Mouse (Mus musculus): ENCODE measurements around the gene Rnf144a. TPM values are rescaled to one million over a fixed set of nuclear protein-coding genes. Genes with fewer than 3 reads are reported as not detected.
A peak's percentile ranks its signal among the peaks of the same experiment; 100 is the strongest.

Rnf144a gene
- polyA plus RNA-seq, 1 experiment from 2014 or later = 19.2 TPM

GRCm38 (mm10) chr12:26344408-26344807, 70.6 kb downstream of the Rnf144a start:
- no peaks in the 10 kb centered on the region for H3K27me3 ChIP-seq (ENCODE audit: control insufficient read depth, insufficient read depth, low read length)
- H3K4me3 ChIP-seq (replicated peaks; ENCODE audit: low read length) = no peak overlapping the region
- DNase-seq (ENCODE audit: low spot score) = no peak
- no peaks in the 10 kb centered on the region for H3K9me3 ChIP-seq (ENCODE audit: control insufficient read depth, low read length)
- H3K27ac ChIP-seq = no peak overlapping the region
- WGBS = 98% methylated on average over 5 of the region's 5 CpGs
- H3K4me1 ChIP-seq (replicated peaks; ENCODE audit: control insufficient read depth, insufficient read depth, low read length) = no peaks in the 10 kb centered on the region
- no peaks in the 10 kb centered on the region for H3K36me3 ChIP-seq (replicated peaks; ENCODE audit: control insufficient read depth, insufficient read depth)
- ATAC-seq (ENCODE audit: low FRiP score) = no peak
- H3K9ac ChIP-seq = no peak overlapping the region
- no peak overlapping the region for H3K4me2 ChIP-seq (replicated peaks)

GRCm38 (mm10) chr12:26343131-26343530, 71.9 kb downstream of the Rnf144a start:
- DNase-seq (ENCODE audit: low spot score) (no peak), ATAC-seq (ENCODE audit: low FRiP score) (no peak)
- 67% methylated on average over 2 of the region's 2 CpGs for WGBS
- H3K27ac ChIP-seq = no peak overlapping the region
- H3K4me2 ChIP-seq (replicated peaks) = no peak overlapping the region
- H3K4me3 ChIP-seq (replicated peaks; ENCODE audit: low read length) = no peak overlapping the region
- H3K27me3 ChIP-seq (ENCODE audit: control insufficient read depth, insufficient read depth, low read length) = no peaks in the 10 kb centered on the region
- H3K36me3 ChIP-seq (replicated peaks; ENCODE audit: control insufficient read depth, insufficient read depth) = peaks cover 7% of the 10 kb centered on the region; the same call in 1 of the 2 replicates
- H3K9me3 ChIP-seq (ENCODE audit: control insufficient read depth, low read length) = no peaks in the 10 kb centered on the region
- no peaks in the 10 kb centered on the region for H3K4me1 ChIP-seq (replicated peaks; ENCODE audit: control insufficient read depth, insufficient read depth, low read length)
- H3K9ac ChIP-seq = no peak overlapping the region

GRCm38 (mm10) chr12:26342663-26343062, 72.4 kb downstream of the Rnf144a start:
- Histone ChIP-seq H3K9ac (no peak overlapping the region), H3K4me2 (replicated peaks) (no peak overlapping the region), H3K27ac (no peak overlapping the region), H3K4me1 (replicated peaks; ENCODE audit: control insufficient read depth, insufficient read depth, low read length) (0 out of 2 replicates have a peak, but pooled peaks cover 2% of the 10 kb centered on the region), H3K27me3 (ENCODE audit: control insufficient read depth, insufficient read depth, low read length) (no peaks in the 10 kb centered on the region), H3K36me3 (replicated peaks; ENCODE audit: control insufficient read depth, insufficient read depth) (peaks cover 7% of the 10 kb centered on the region; the same call in 1 of the 2 replicates), H3K4me3 (replicated peaks; ENCODE audit: low read length) (no peak overlapping the region), H3K9me3 (ENCODE audit: control insufficient read depth, low read length) (no peaks in the 10 kb centered on the region)
- ATAC-seq (ENCODE audit: low FRiP score) = no peak
- WGBS = 87% methylated on average over 3 of the region's 3 CpGs
- DNase-seq (ENCODE audit: low spot score) = no peak

GRCm38 (mm10) chr12:26342086-26342485, 73.0 kb downstream of the Rnf144a start:
- DNase-seq (ENCODE audit: low spot score) (no peak), ATAC-seq (ENCODE audit: low FRiP score) (no peak)
- H3K27ac ChIP-seq = no peak overlapping the region
- H3K36me3 ChIP-seq (replicated peaks; ENCODE audit: control insufficient read depth, insufficient read depth) = peaks cover 7% of the 10 kb centered on the region; the same call in 1 of the 2 replicates
- no peak overlapping the region for H3K4me3 ChIP-seq (replicated peaks; ENCODE audit: low read length)
- no peaks in the 10 kb centered on the region for H3K27me3 ChIP-seq (ENCODE audit: control insufficient read depth, insufficient read depth, low read length)
- 71% methylated on average over 4 of the region's 4 CpGs for WGBS
- H3K4me1 ChIP-seq (replicated peaks; ENCODE audit: control insufficient read depth, insufficient read depth, low read length) = 0 out of 2 replicates have a peak, but pooled peaks cover 3% of the 10 kb centered on the region
- no peak overlapping the region for H3K9ac ChIP-seq
- H3K4me2 ChIP-seq (replicated peaks) = no peak overlapping the region
- no peaks in the 10 kb centered on the region for H3K9me3 ChIP-seq (ENCODE audit: control insufficient read depth, low read length)

- Histone ChIP-seq H3K4me2 (replicated peaks) (no peak overlapping the region), H3K27me3 (ENCODE audit: control insufficient read depth, insufficient read depth, low read length) (no peaks in the 10 kb centered on the region), H3K9me3 (ENCODE audit: control insufficient read depth, low read length) (no peaks in the 10 kb centered on the region), H3K4me3 (replicated peaks; ENCODE audit: low read length) (no peak overlapping the region), H3K4me1 (replicated peaks; ENCODE audit: control insufficient read depth, insufficient read depth, low read length) (0 out of 2 replicates have a peak, but pooled peaks cover 3% of the 10 kb centered on the region), H3K27ac (no peak overlapping the region), H3K9ac (no peak overlapping the region), H3K36me3 (replicated peaks; ENCODE audit: control insufficient read depth, insufficient read depth) (peaks cover 7% of the 10 kb centered on the region; the same call in 1 of the 2 replicates)
- no peak for ATAC-seq (ENCODE audit: low FRiP score)
- DNase-seq (ENCODE audit: low spot score) = no peak
- WGBS = 94% methylated on average over 4 of the region's 4 CpGs
These were observed 74.4 kb downstream of the Rnf144a start for GRCm38 (mm10) chr12:26340621-26341020.

GRCm38 (mm10) chr12:26339886-26340285, 75.2 kb downstream of the Rnf144a start:
- H3K4me2 ChIP-seq (replicated peaks) = no peak overlapping the region
- ATAC-seq (ENCODE audit: low FRiP score) = no peak
- no peaks in the 10 kb centered on the region for H3K27me3 ChIP-seq (ENCODE audit: control insufficient read depth, insufficient read depth, low read length)
- no peak overlapping the region for H3K9ac ChIP-seq
- H3K9me3 ChIP-seq (ENCODE audit: control insufficient read depth, low read length) = no peaks in the 10 kb centered on the region
- no peak overlapping the region for H3K27ac ChIP-seq
- H3K4me1 ChIP-seq (replicated peaks; ENCODE audit: control insufficient read depth, insufficient read depth, low read length) = 0 out of 2 replicates have a peak, but pooled peaks cover 3% of the 10 kb centered on the region
- no peak for DNase-seq (ENCODE audit: low spot score)
- H3K4me3 ChIP-seq (replicated peaks; ENCODE audit: low read length) = no peak overlapping the region
- peaks cover 7% of the 10 kb centered on the region; the same call in 1 of the 2 replicates for H3K36me3 ChIP-seq (replicated peaks; ENCODE audit: control insufficient read depth, insufficient read depth)

GRCm38 (mm10) chr12:26339181-26339580, 75.9 kb downstream of the Rnf144a start:
- Histone ChIP-seq H3K27me3 (ENCODE audit: control insufficient read depth, insufficient read depth, low read length) (no peaks in the 10 kb centered on the region), H3K4me3 (replicated peaks; ENCODE audit: low read length) (no peak overlapping the region), H3K36me3 (replicated peaks; ENCODE audit: control insufficient read depth, insufficient read depth) (peaks cover 7% of the 10 kb centered on the region; the same call in 1 of the 2 replicates), H3K4me1 (replicated peaks; ENCODE audit: control insufficient read depth, insufficient read depth, low read length) (0 out of 2 replicates have a peak, but pooled peaks cover 3% of the 10 kb centered on the region), H3K27ac (no peak overlapping the region; the same call in 1 of the 2 replicates), H3K4me2 (replicated peaks) (no peak overlapping the region), H3K9ac (no peak overlapping the region), H3K9me3 (ENCODE audit: control insufficient read depth, low read length) (no peaks in the 10 kb centered on the region)
- 95% methylated on average over 8 of the region's 8 CpGs for WGBS
- DNase-seq (ENCODE audit: low spot score) = no peak
- ATAC-seq (ENCODE audit: low FRiP score) = no peak

- Histone ChIP-seq H3K27ac (no peak overlapping the region), H3K4me3 (replicated peaks; ENCODE audit: low read length) (no peak overlapping the region), H3K27me3 (ENCODE audit: control insufficient read depth, insufficient read depth, low read length) (no peaks in the 10 kb centered on the region), H3K9ac (no peak overlapping the region), H3K9me3 (ENCODE audit: control insufficient read depth, low read length) (no peaks in the 10 kb centered on the region), H3K4me2 (replicated peaks) (no peak overlapping the region), H3K36me3 (replicated peaks; ENCODE audit: control insufficient read depth, insufficient read depth) (0 out of 2 replicates have a peak, but pooled peaks cover under 1% of the 10 kb centered on the region), H3K4me1 (replicated peaks; ENCODE audit: control insufficient read depth, insufficient read depth, low read length) (0 out of 2 replicates have a peak, but pooled peaks cover 9% of the 10 kb centered on the region)
- WGBS = 91% methylated on average over 1 of the region's 1 CpGs
- ATAC-seq (ENCODE audit: low FRiP score) (no peak), DNase-seq (ENCODE audit: low spot score) (no peak)
These were observed 81.4 kb downstream of the Rnf144a start for GRCm38 (mm10) chr12:26333678-26334077.

GRCm38 (mm10) chr12:26331048-26331447, 84.0 kb downstream of the Rnf144a start:
- Histone ChIP-seq H3K36me3 (replicated peaks; ENCODE audit: control insufficient read depth, insufficient read depth) (peaks cover 13% of the 10 kb centered on the region), H3K4me3 (replicated peaks; ENCODE audit: low read length) (no peak overlapping the region), H3K9ac (no peak overlapping the region), H3K4me1 (replicated peaks; ENCODE audit: control insufficient read depth, insufficient read depth, low read length) (0 out of 2 replicates have a peak, but pooled peaks cover 6% of the 10 kb centered on the region), H3K27me3 (ENCODE audit: control insufficient read depth, insufficient read depth, low read length) (no peaks in the 10 kb centered on the region), H3K27ac (no peak overlapping the region), H3K9me3 (ENCODE audit: control insufficient read depth, low read length) (no peaks in the 10 kb centered on the region), H3K4me2 (replicated peaks) (no peak overlapping the region)
- 82% methylated on average over 3 of the region's 3 CpGs for WGBS
- DNase-seq (ENCODE audit: low spot score) (no peak), ATAC-seq (ENCODE audit: low FRiP score) (no peak)

GRCm38 (mm10) chr12:26329756-26330155, 85.3 kb downstream of the Rnf144a start:
- Histone ChIP-seq H3K9ac (no peak overlapping the region), H3K27ac (0 out of 2 replicates have a peak overlapping the region, but pooled peaks have one; percentile 9), H3K4me1 (replicated peaks; ENCODE audit: control insufficient read depth, insufficient read depth, low read length) (0 out of 2 replicates have a peak, but pooled peaks cover 6% of the 10 kb centered on the region), H3K36me3 (replicated peaks; ENCODE audit: control insufficient read depth, insufficient read depth) (peaks cover 22% of the 10 kb centered on the region), H3K4me3 (replicated peaks; ENCODE audit: low read length) (no peak overlapping the region), H3K27me3 (ENCODE audit: control insufficient read depth, insufficient read depth, low read length) (no peaks in the 10 kb centered on the region), H3K9me3 (ENCODE audit: control insufficient read depth, low read length) (no peaks in the 10 kb centered on the region), H3K4me2 (replicated peaks) (no peak overlapping the region)
- no peak for ATAC-seq (ENCODE audit: low FRiP score)
- DNase-seq (ENCODE audit: low spot score) = no peak
- 79% methylated on average over 5 of the region's 5 CpGs for WGBS
